Mouse (Mus musculus) kidney, postnatal 14 days (tissue): ENCODE data around the gene Lin7c.

Source experiments
- DNase-seq: peaks from one replicate; pipeline ENCODE4 v3.0.0; 2022; ENCODE audit warnings: mixed read lengths

The Lin7c gene

DNA sequence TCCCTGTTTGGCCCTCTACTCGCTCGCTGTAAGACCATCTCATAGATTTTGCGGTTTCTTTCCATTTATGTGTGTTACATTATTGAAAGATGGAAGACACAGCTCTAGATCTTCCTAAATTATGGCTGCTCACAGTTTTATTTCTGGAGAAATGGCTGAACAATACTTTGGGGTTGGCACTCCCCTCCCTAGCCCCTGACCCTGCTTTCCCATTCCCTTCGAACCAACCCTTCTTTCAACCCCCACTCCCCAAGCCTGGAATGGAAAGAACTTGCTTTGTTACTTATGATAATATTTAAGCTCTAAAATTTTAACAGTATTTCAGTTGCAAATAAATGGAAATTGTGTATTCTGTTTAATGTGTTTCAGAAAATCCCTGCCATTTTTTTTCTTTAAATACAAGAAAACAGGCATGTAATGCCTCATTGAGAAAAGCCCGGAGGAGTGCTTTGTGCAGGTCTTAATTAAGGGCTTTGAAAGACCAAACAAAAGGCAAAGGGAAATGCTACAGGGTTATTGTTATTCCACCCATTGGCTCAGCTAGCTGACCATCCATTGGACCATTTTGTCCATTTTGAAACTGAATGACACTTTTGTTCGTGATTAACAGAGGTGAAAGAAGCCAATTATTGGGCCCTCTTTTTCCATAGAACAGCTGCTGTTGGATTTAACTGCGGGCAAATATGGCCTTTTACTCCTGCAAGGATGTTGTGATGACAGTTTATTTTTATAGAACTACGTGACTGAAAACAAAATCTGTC is 52.3 kb downstream of the Lin7c start:
- no peak for DNase-seq

DNA sequence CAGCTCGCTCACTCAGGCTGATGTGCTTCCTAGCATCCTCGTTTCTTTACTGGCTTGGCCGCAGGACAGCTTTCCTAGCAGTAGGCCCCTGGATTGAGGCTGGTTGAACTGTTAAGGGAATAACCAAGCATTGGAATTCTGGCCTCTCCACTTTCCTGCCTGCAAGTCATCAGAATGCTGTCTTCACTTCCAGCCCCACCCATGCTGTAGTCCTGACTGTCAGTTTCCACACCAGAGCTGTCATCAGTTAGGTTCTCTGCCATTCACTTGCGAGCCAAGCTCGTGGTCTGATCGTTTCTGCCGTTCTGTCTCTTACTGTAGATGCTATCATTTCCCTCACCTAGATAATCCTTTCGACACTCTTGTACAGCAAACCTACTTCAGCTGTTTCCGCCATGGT is 54.3 kb downstream of the Lin7c start:
- DNase-seq: no peak

DNA sequence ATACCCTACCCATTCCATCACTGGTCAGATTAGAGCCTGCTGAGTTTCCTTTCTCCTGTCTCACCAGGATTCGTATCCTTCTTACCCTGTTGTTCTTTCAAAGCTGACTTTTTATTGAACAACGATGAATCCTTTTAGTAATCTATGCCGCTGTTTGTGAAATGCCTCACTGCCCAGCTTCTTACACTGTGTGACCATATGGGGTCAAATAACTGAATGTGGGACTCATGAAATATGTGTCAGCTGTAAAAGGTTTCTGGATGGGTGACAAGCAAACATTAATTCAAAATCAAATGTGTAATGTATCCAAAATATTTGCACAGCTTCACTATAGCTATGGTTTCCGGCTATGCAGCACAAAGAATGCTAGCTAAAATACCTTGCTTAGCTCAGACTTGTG is 54.9 kb downstream of the Lin7c start:
- DNase-seq: no peak

DNA sequence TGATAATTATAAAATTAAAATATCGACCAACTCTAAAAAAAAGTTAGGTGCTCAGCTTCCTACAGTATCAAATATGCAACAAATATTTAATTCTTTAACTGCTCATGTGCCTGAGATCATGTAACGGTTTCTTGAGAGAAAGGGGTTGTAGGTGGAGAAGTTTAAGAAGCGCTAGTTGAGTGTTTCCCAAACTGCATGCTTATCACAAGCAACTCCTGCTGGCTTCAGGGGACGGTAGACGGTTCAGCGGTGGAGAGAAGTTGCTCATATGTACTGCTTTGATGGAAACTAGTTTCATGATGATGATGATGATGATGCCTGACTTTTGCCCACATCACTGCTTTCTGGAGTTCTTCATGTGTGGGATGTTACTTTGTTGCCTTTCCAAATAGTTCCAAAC is 55.8 kb downstream of the Lin7c start:
- no peak for DNase-seq

DNA sequence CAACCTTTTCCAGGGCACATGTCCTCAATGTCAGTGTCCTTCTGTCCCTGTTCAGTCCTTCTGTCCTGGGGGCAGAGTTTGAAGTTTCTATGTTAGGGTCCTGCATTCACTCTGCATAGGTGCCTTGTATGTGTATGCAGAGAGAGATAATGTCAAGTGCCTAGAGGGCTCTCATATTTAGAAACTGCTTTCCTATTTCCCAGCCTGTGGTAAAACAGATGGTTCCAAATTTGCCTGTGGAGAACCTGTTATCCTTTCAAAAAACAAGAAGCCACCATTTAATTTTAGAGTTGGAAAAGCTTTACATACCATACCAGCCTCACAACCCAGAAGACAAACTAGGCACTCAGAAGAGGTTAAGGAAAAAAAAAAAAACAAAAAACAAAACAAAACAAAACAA is 58.9 kb downstream of the Lin7c start:
- no peak for DNase-seq

DNA sequence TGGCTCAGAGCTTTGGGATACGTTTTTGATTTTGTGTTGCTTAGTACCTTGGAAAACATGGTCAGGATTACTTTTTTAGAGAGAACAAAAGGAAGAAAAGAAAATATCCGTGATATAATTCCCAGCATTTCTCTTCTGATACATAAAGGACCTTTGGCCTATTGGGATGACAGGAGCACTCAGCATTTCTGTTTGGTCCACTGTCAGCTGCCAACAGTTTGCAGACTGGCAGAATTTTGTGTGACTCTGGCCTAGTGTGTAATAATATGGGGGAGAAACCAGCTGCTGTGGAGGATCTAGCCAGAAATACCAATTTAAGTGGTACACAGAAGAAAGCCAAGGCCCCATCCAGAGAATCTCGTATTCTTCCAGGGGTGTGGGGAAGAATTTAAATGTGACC is 59.7 kb downstream of the Lin7c start:
- no peak for DNase-seq
